Mouse (Mus musculus) C2C12 (cell line): ENCODE measurements at regions not wholly inside any gene's neighbourhood (a gene's known extent, or its start where the extent isn't known, plus 50 kb on each side); places are given as distances from the start of the nearest gene placed in this dataset.

Experiments used
- CEBPB ChIP-seq: IDR thresholded peaks from one replicate; pipeline ENCODE4 v1.6.1; 2011; ENCODE audit warnings: low read depth, mild to moderate bottlenecking, control low read depth, moderate library complexity
- CTCF ChIP-seq: IDR thresholded peaks from one replicate; pipeline ENCODE4 v1.5.1; 2011; ENCODE audit not compliant: control insufficient read depth, insufficient read depth, insufficient read length
- MYOD1 ChIP-seq: IDR thresholded peaks from one replicate; pipeline ENCODE4 v1.6.1; 2011; ENCODE audit warnings: low read depth; ENCODE audit not compliant: control insufficient read depth, insufficient read length
- USF1 ChIP-seq: IDR thresholded peaks from one replicate; pipeline ENCODE4 v1.6.1; 2011; ENCODE audit warnings: low read depth, mild to moderate bottlenecking, control low read depth, moderate library complexity

DNA sequence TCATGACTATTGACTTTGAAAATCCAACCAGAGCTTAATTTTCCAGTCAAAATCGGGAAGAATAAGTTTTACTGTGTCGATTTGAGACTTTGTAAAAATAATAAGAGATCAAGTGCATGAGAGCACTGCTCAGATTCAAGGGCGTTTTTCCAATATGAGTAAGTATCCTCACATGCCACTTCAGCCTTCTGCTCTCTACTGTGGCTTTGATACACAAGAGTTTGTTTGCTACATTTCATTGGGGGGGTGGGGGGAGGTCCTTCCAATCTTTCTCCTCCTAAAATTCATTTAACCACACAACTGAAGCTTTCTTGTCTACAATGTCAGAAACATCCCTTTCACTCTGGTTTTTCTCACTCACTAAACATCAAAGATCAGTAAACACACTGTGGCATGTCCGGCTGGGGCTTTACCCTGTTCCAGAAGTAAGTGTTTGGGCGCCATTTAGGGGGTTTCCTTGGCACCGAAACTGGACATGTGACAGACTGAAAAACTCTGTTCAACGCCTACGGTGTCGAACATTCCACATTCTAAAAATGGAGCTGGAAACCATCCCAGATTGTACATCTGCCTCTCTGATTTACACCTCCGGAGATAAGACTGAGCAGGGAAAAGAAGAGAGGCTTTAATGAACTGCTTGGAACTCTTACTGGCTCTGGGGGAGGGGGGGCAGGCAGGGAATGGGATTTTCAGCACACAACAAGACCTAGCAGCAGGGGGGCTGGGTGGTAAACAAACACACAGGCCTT lies 270.4 kb upstream of the Kcnh7 start:
- TF ChIP-seq CTCF, result no peak
- TF ChIP-seq CEBPB, result no peak
- TF ChIP-seq USF1, result no peak
- TF ChIP-seq MYOD1, result no peak
